Mouse (Mus musculus) E14TG2a.4 (cell line): ENCODE data around the gene Hdac4.

Source experiments
- CTCF ChIP-seq: conservative IDR thresholded peaks from 2 replicates; pipeline ENCODE4 v1.5.1; 2014; ENCODE audit warnings: low read length
- NANOG ChIP-seq: IDR thresholded peaks from 2 replicates; pipeline ENCODE4 v1.6.1; 2014; ENCODE audit warnings: borderline replicate concordance, low read length, mixed read lengths

DNA sequence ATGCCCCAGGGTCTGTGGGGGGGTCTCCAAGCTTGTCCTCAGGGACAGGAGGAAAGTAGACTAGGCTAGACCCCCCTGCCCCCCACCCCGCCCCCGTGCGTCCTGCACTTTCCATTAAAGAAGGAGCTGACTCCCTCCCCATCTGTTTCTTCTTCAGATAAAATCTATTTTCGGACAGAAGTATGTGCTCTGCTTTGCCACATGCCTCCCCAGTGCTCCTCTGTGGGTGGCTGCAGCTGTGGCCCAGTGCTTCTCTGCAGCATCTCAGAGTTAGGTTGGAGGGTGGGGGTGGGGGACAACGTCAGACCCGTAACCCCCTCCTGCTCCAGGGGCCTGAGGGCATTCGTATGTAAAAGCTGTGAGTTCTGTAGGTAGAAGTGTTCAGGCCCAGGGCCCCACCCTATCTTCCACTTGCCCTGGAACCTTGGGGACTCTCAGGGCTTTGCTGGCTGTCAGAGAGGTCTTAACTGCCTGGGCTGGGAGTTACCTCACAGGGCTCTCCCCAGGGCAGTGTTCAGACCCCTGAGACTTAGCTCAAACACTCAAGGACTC, 275.4 kb downstream of the Hdac4 start:
- TF ChIP-seq CTCF (no peak), NANOG (no peak)
